Mouse (Mus musculus) embryonic facial prominence, embryonic 12.5 days (tissue): Measurements from ENCODE around the gene Ogfod1. TPM values are rescaled to one million over a fixed set of nuclear protein-coding genes. Genes with fewer than 3 reads are reported as not detected.

Experiments used
- ATAC-seq: fragments of 200-750 bp; cut with Nextera tagmentation; 2 replicates; pipeline ENCODE4 v1.8.0; 2017; ENCODE audit not compliant: insufficient number of reproducible peaks, insufficient read depth, low FRiP score, low TSS enrichment
- H3K27ac ChIP-seq: fragments of 300-500 bp; sonication (generic); 2 replicates; pipeline ENCODE4 v1.5.1; 2016; ENCODE audit warnings: mild to moderate bottlenecking
- H3K27me3 ChIP-seq: fragments of 300-500 bp; sonication (generic); 2 replicates; pipeline ENCODE4 v1.6.1; 2016; ENCODE audit warnings: mild to moderate bottlenecking, moderate library complexity
- H3K36me3 ChIP-seq: fragments of 300-500 bp; sonication (generic); 2 replicates; pipeline ENCODE4 v1.6.1; 2016; ENCODE audit warnings: mild to moderate bottlenecking
- H3K4me1 ChIP-seq: fragments of 300-500 bp; sonication (generic); 2 replicates; pipeline ENCODE4 v1.6.1; 2016
- H3K4me2 ChIP-seq: fragments of 300-500 bp; sonication (generic); replicated peaks from 2 replicates; pipeline ENCODE4 v1.6.1; 2016; ENCODE audit warnings: mild to moderate bottlenecking, moderate library complexity
- H3K4me3 ChIP-seq: fragments of 300-500 bp; sonication (generic); 2 replicates; pipeline ENCODE4 v1.5.1; 2016; ENCODE audit warnings: mild to moderate bottlenecking
- H3K9ac ChIP-seq: fragments of 300-500 bp; sonication (generic); 2 replicates; pipeline ENCODE4 v1.6.1; 2016; ENCODE audit warnings: mild to moderate bottlenecking, moderate library complexity
- H3K9me3 ChIP-seq: fragments of 300-500 bp; sonication (generic); 2 replicates; pipeline ENCODE4 v1.6.1; 2016; ENCODE audit warnings: mild to moderate bottlenecking, moderate library complexity
- WGBS: fragments of 180-500 bp; shearing (Covaris S2); methylation state at CpG from one replicate; pipeline ENCODE4 v1.1.7; 2016; 5-methylcytosine and 5-hydroxymethylcytosine counted together
- polyA plus RNA-seq: library from polyadenylated mRNA; unstranded; fragments of >200 nt; fragmentation: Nextera tagmentation; extraction: Ambion mirVana; gene quantifications from 2 replicates; pipeline ENCODE4 v1.2.1, GENCODE M21; 2016

Ogfod1 gene
- 14.4 and 15.6 TPM in 2 replicates for polyA plus RNA-seq

DNA sequence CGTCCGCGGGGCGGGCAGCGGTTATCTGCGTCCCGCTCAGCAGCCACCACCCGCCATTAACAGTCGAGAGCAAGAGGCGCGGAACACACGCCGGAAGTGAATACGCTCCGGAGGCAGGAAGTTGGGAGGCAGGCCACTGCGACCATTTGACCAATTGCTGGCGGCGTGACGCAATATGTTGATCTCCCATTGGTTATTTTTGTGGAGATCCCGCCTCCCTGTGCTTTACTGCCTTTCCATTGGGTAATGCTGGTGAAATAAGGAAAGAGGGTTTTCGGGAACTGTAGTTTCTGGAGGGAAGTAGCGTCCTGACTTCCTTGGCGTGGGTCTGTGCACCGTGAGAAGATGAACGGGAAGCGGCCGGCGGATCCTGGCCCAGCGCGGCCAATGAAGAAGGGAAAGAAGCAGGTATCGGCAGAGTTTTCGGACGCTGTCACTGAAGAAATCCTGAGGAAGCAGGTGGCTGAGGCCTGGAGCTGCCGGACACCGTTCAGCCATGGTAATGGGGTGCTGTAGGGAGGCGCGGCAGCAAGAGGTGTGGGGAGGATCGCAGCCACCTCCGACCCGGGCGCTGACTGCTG is at the start of gene Ogfod1, which contains the start of gene Nudt21:
TSS of gene Ogfod1 (plus strand) at position 255 of the 581 bp plus-strand sequence.
TSS of gene Nudt21 (minus strand) at position 88 of the 581 bp plus-strand sequence.
- Histone ChIP-seq H3K9me3 (no peaks in the 10 kb centered on the region), H3K4me1 (peaks cover 23% of the 10 kb centered on the region), H3K27ac (peak within 1 kb of the TSS; percentile 69), H3K27me3 (no peaks in the 10 kb centered on the region), H3K36me3 (no peaks in the 10 kb centered on the region), H3K4me2 (peak within 1 kb of the TSS; percentile 85), H3K4me3 (peak within 1 kb of the TSS; percentile 70), H3K9ac (peak within 1 kb of the TSS; percentile 61)
- peak; percentile 98 for ATAC-seq
- under 1% methylated on average over 41 of the region's 41 CpGs for WGBS

DNA sequence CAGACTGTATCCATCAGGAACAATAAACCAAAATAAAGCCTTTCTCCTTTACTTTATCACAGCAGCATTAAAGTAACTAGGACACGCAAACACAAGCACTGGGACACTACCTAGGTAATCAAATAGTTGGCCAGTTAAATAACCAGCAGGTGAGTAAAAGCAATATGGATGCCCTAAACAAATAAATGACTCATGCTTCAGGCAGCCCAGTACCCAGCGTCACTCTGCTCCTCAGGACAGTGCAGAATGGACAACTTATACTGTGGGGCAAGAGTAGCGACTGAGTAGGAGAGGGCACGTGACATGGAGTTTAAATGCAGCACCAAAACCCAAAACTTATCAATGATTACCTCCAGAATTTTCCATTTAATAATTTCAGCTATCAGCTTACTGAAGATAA is 47.3 kb upstream of the Ogfod1 start:
- H3K4me2 ChIP-seq: no peak overlapping the region
- H3K9me3 ChIP-seq: peaks cover 4% of the 10 kb centered on the region; the same call in 1 of the 2 replicates
- no peak overlapping the region for H3K4me3 ChIP-seq
- 89% methylated on average over 4 of the region's 4 CpGs for WGBS
- no peak for ATAC-seq
- H3K4me1 ChIP-seq: no peaks in the 10 kb centered on the region
- no peak overlapping the region for H3K9ac ChIP-seq
- no peaks in the 10 kb centered on the region for H3K27me3 ChIP-seq
- H3K27ac ChIP-seq: no peak overlapping the region
- peaks cover 39% of the 10 kb centered on the region for H3K36me3 ChIP-seq

DNA sequence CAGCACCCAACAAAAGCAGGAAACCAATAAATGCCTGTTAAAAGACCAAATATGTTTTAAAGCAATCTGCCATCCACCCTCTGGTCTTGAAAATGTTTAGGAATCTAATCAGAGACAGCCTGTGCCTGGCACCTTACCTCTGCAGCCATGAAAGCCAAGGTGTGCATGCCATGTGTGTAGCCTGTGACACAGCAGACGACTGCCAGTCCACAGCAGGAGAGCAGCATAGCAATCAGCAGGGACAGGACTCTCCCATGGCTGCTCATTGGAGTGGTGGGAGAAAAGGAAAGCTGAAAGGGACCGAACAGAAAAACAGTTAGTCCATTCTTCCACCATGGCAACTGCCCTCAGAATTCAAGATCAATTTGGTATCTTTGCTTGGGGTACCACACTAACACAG is 38.0 kb upstream of the Ogfod1 start:
- WGBS: 92% methylated on average over 2 of the region's 2 CpGs
- H3K27ac ChIP-seq: no peak overlapping the region
- no peaks in the 10 kb centered on the region for H3K4me1 ChIP-seq
- H3K27me3 ChIP-seq: no peaks in the 10 kb centered on the region
- ATAC-seq: no peak
- H3K9me3 ChIP-seq: no peaks in the 10 kb centered on the region
- no peak overlapping the region for H3K4me3 ChIP-seq
- H3K4me2 ChIP-seq: no peak overlapping the region
- H3K9ac ChIP-seq: no peak overlapping the region
- peaks cover 44% of the 10 kb centered on the region for H3K36me3 ChIP-seq

DNA sequence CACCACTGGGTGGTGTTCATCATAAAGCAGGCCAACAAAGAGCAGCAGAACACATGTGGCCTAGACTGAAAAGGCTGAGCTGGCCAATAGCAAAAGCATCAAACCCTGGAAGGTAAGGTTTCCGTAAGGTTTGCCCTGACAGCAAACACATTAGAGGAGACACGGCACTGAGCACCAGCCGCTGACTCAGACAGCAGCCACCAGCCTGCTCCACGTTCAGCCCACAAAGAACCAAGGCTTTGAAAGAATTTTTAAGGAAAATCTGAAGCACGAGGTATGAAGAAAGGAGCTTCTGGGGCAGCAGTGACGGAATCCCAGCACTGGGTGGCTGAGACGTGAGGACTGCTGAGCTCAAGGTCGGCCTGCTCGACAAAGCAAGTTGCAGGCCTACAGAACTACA is 32.9 kb upstream of the Ogfod1 start:
- Histone ChIP-seq H3K4me1 (0 out of 2 replicates have a peak, but pooled peaks cover 3% of the 10 kb centered on the region), H3K27me3 (no peaks in the 10 kb centered on the region), H3K27ac (no peak overlapping the region), H3K4me3 (no peak overlapping the region), H3K9me3 (no peaks in the 10 kb centered on the region), H3K9ac (no peak overlapping the region), H3K4me2 (no peak overlapping the region), H3K36me3 (peaks cover 26% of the 10 kb centered on the region)
- no peak for ATAC-seq
- 88% methylated on average over 9 of the region's 9 CpGs for WGBS

DNA sequence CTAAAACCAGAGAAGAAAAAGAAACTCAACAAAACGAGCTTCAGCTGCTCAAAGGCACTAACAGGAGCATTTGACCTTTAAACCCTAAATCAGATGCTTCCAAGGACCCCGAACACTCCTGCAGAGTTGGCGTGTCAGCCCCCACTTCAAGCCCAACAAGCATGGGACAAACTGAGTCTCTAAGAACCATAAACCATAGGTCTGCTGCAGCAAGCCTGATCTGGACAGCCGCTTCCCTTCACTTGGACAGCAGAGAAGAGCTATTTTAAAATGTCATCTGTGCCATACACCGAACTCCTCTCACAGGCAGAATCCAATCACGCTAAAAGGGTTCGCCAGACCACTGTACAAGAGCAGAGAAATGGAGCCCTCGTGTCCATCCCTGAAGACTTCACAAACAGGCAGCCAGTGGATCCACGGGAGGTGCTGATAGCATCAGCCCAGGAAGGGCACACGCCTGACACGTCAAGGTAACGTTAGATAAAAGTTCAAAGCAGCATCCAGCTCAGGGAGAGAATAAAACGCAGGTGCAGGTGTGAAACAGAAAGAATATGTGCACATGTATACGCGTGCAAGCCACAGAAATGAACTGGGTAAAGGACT is 27.7 kb upstream of the Ogfod1 start:
- Histone ChIP-seq H3K4me1 (peaks cover 27% of the 10 kb centered on the region), H3K36me3 (no peaks in the 10 kb centered on the region), H3K4me2 (no peak overlapping the region), H3K9ac (no peak overlapping the region), H3K9me3 (no peaks in the 10 kb centered on the region), H3K27me3 (no peaks in the 10 kb centered on the region), H3K4me3 (no peak overlapping the region), H3K27ac (no peak overlapping the region)
- 60% methylated on average over 15 of the region's 15 CpGs for WGBS
- ATAC-seq: no peak

DNA sequence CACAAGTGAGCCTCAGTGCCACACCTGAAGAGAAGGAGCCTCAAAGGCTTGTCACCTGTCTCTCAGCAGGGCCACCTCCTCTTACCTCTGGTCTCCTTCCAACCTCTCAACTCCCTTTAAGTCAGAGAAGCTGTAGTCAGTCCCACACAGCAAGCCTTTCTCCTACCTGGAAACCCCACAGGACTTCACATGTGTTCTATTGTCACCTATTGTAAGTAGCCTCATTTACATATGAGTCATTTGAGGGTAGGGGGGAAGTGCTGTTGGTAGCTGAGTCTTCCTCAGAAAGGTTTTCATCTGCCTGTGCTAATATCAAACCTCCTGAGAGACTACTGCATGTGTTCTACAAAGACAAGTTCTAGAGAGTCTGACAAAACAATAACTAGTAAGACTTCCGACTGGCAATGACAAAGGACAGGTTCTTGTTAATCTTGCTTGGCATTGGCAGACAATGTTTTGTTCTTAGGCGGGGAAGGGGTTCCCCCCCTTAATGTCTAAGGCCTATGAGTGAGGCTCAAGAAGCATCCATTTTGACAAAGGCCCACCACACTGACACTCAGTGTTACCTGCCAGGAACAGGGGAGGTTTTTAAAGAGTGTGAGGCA is 26.8 kb upstream of the Ogfod1 start:
- Histone ChIP-seq H3K4me1 (peaks cover 27% of the 10 kb centered on the region), H3K9ac (no peak overlapping the region), H3K9me3 (no peaks in the 10 kb centered on the region), H3K36me3 (no peaks in the 10 kb centered on the region), H3K27me3 (no peaks in the 10 kb centered on the region), H3K27ac (no peak overlapping the region), H3K4me2 (peak overlapping the region; percentile 22; the same call in 1 of the 2 replicates), H3K4me3 (no peak overlapping the region)
- 64% methylated on average over 2 of the region's 2 CpGs for WGBS
- ATAC-seq: no peak

DNA sequence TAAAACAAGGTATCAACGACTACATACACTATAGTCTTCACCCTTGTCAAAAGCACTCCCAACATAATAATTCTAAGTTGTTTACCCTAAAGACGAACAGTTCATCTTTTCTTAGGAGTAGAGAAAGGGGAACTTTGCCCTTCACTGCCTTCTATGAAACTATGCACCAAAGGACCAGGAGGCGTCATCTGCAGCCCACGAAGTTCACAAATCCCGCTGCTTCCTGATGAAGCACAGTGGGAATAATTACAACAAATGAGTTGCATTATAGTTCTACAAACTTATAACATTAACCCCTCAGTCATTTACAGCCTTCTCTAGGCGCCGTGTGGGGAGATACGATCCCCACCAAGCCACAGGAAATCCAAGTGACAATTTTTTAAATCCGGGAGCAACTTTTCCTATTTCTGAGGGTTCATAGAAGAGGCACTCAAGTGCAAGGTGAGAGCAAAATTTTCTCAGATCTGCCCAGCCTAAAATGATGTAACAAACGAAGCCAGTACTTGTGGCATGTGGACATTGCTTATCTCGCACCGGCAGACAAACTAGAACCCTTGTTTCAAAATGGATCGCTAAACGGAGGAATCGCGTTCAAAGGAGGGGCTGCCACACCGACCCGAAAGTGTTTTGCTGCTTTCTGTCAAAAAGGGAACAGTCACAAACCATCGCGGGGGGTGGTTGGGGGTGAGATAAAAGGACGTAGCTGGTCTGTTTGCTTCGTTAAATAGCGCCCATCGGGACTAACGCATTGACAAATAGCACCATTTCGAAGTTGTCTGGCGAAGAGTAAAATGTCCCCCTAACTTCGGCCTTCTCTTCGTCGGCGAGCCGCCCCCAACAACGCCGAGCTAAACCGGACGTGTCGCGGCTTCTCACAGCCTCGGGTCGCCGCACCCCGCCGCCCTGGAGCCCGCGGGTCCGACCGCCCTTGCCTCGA is 25.7 kb upstream of the Ogfod1 start:
- Histone ChIP-seq H3K27me3 (no peaks in the 10 kb centered on the region), H3K9ac (peak overlapping the region; percentile 89), H3K4me2 (peak overlapping the region; percentile 90), H3K4me1 (peaks cover 27% of the 10 kb centered on the region), H3K36me3 (no peaks in the 10 kb centered on the region), H3K27ac (peak overlapping the region; percentile 90), H3K4me3 (peak overlapping the region; percentile 65), H3K9me3 (no peaks in the 10 kb centered on the region)
- 3% methylated on average over 48 of the region's 48 CpGs for WGBS
- no peak for ATAC-seq

DNA sequence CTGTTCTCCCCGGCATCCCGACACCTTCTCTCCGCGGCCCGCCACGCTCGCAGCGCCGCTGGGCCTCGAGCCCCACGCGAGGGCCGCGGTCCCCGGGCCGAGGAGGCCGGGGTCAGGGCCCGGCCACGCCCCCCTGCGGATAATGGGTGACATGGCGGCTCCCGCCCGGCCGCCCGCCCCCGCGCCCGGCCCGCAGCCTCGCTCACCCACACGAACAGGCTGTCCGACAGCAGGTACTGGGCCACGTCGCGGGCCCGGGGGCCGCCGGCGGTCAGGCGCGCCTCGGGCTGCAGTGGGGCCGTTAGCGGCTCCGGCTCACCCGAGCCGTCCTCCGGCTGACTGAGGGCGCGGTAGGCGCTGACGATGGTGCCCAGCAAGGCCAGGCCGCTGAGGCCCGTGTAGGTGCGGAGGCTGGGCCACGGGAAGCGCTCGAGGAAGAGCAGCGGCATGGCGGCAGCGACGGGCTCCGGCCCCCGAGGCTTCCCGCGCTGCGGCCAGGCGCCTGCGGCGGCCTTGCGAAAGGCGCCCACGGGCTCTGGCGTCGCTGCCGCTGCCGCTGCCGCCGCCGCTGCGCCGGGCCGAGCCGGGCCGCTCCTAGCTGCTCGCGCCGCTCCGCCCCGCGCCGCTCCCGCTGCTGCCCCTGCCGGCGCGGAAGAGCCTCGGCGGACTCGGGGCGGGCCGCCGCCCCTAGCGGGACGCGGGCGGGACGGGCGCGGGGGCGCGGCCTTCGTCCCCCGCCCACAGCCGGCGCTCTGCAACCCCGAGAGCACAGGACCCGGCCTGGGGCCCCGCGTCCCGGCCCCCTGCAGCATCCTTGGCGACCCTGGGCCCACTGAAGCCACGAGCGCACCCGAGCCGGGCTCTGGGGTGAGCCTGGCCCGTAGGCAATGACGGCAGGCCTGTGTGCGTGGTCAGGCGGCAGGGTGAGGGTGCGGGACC is 24.7 kb upstream of the Ogfod1 start, which contains the start of gene Amfr:
TSS of gene Amfr (minus strand) at position 830 of the 939 bp plus-strand sequence.
- Histone ChIP-seq H3K9me3 (no peaks in the 10 kb centered on the region), H3K4me3 (peak within 1 kb of the TSS; percentile 65), H3K9ac (peak within 1 kb of the TSS; percentile 89), H3K36me3 (no peaks in the 10 kb centered on the region), H3K4me1 (peaks cover 27% of the 10 kb centered on the region), H3K27ac (peak within 1 kb of the TSS; percentile 90), H3K27me3 (no peaks in the 10 kb centered on the region), H3K4me2 (peak within 1 kb of the TSS; percentile 90)
- WGBS: under 1% methylated on average over 121 of the region's 130 CpGs
- ATAC-seq: peak; percentile 89

DNA sequence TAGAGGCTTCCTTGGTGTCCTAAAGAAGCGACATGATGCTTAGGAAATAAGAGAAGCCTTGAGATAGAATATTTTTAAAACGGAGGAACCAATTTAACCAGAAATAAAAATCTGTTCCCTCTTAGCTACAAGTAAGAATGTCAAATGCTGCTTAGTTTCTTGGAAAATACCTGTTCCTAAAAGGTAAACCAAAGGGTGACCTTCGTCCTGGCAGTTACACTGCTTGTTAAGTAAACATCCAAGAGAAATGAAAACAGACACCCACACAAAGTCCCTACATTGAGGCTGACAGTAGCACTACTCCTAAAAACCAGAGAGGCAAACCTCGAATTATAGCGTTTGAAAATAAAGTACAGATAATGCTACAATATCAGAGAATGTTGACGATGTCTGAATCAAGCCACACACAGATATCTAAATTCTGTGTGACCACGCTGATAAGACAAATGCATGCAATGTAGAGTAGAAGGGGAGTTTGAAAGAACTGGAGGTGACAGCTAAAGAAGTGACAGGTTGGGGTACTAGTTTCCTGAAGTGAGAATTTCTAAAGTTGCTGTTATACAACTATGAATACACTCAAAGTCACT is 23.9 kb upstream of the Ogfod1 start:
- Histone ChIP-seq H3K27ac (peak overlapping the region; percentile 90), H3K4me1 (peaks cover 27% of the 10 kb centered on the region), H3K9me3 (no peaks in the 10 kb centered on the region), H3K4me2 (peak overlapping the region; percentile 90), H3K36me3 (no peaks in the 10 kb centered on the region), H3K27me3 (no peaks in the 10 kb centered on the region), H3K4me3 (peak overlapping the region; percentile 65), H3K9ac (peak overlapping the region; percentile 89)
- 37% methylated on average over 7 of the region's 7 CpGs for WGBS
- ATAC-seq: no peak

DNA sequence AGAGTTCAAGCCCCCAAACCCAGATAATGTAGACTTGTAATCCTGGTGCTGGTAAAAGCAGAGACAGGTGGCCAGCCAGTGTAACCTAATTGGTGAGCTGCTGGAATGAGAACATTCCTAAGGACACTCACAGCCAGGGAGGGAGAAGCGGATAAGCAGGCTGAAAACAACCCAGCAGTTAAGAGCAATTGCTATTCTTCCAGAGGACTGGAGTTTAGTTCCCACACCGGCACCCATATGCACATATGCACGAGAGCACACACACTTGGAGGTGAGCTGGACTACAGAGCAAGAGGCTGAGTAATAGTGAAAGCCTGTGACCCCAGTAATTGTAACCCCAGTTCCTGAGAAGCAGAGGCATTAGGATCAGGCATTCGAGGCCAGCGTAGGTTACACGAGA is 13.1 kb upstream of the Ogfod1 start:
- Histone ChIP-seq H3K4me2 (no peak overlapping the region), H3K9ac (no peak overlapping the region), H3K27me3 (no peaks in the 10 kb centered on the region), H3K36me3 (peaks cover 75% of the 10 kb centered on the region), H3K9me3 (no peaks in the 10 kb centered on the region), H3K27ac (no peak overlapping the region), H3K4me3 (no peak overlapping the region), H3K4me1 (no peaks in the 10 kb centered on the region)
- WGBS: 93% methylated on average over 6 of the region's 6 CpGs
- no peak for ATAC-seq
